Mouse (Mus musculus) midbrain, embryonic 14.5 days (tissue): ENCODE results near the gene Fcgbp. TPM values are rescaled to one million over a fixed set of nuclear protein-coding genes. Genes with fewer than 3 reads are reported as not detected.
A peak's percentile ranks its signal among the peaks of the same experiment; 100 is the strongest.
"Not testable (repeated sequence)": the region's sequence is repeated elsewhere in the genome, so short reads cannot be mapped to it uniquely, and the experiment has no call there.

Experiments used
- ATAC-seq: fragments of 200-750 bp; cut with Nextera tagmentation; 2 replicates; pipeline ENCODE4 v1.8.0; 2017; ENCODE audit warnings: moderate number of reproducible peaks, moderate library complexity; ENCODE audit not compliant: low FRiP score, low TSS enrichment
- DNase-seq: peaks from one replicate; pipeline ENCODE4 v3.0.0-alpha.2; 2015
- H3K27ac ChIP-seq: fragments of 300-500 bp; sonication (generic); replicated peaks from 2 replicates; pipeline ENCODE4 v1.5.1; 2014; ENCODE audit warnings: mild to moderate bottlenecking, low read depth, low read length, moderate library complexity
- H3K27me3 ChIP-seq: fragments of 300-500 bp; sonication (generic); 2 replicates; pipeline ENCODE4 v1.6.1; 2014; ENCODE audit warnings: low read length, control low read depth, mixed read lengths; ENCODE audit not compliant: control insufficient read depth, insufficient read depth
- H3K36me3 ChIP-seq: fragments of 300-500 bp; sonication (generic); 2 replicates; pipeline ENCODE4 v1.6.1; 2014; ENCODE audit warnings: low read length, control low read depth; ENCODE audit not compliant: control insufficient read depth, insufficient read depth
- H3K4me1 ChIP-seq: fragments of 300-500 bp; sonication (generic); 2 replicates; pipeline ENCODE4 v1.6.1; 2014; ENCODE audit warnings: mild to moderate bottlenecking, antibody characterized with exemption, low read length, control low read depth; ENCODE audit not compliant: control insufficient read depth, insufficient read depth
- H3K4me2 ChIP-seq: fragments of 300-500 bp; sonication (generic); 2 replicates; pipeline ENCODE4 v1.6.1; 2014; ENCODE audit warnings: mild to moderate bottlenecking, low read length, moderate library complexity
- H3K4me3 ChIP-seq: fragments of 300-500 bp; sonication (generic); replicated peaks from 2 replicates; pipeline ENCODE4 v1.5.1; 2014; ENCODE audit warnings: low read depth, low read length
- H3K9ac ChIP-seq: fragments of 300-500 bp; sonication (generic); replicated peaks from 2 replicates; pipeline ENCODE4 v1.6.1; 2014; ENCODE audit warnings: mild to moderate bottlenecking, low read length, moderate library complexity
- H3K9me3 ChIP-seq: fragments of 300-500 bp; sonication (generic); 2 replicates; pipeline ENCODE4 v1.6.1; 2016; ENCODE audit warnings: low read length, control low read depth, mixed read lengths; ENCODE audit not compliant: control insufficient read depth
- WGBS: fragments of 180-500 bp; shearing (Covaris S2); extraction: QIAGEN DNeasy Blood & Tissue Kit; methylation state at CpG from one replicate; pipeline ENCODE4 v1.1.7; 2014; 5-methylcytosine and 5-hydroxymethylcytosine counted together
- polyA plus RNA-seq: library from polyadenylated mRNA; unstranded; fragments of >200 nt; fragmentation: Nextera tagmentation; extraction: Ambion mirVana; gene quantifications from 2 replicates; pipeline ENCODE4 v1.2.1, GENCODE M21; 2014

Gene Fcgbp
- polyA plus RNA-seq, 1 experiment from 2014 or later, result 0.25 TPM

DNA sequence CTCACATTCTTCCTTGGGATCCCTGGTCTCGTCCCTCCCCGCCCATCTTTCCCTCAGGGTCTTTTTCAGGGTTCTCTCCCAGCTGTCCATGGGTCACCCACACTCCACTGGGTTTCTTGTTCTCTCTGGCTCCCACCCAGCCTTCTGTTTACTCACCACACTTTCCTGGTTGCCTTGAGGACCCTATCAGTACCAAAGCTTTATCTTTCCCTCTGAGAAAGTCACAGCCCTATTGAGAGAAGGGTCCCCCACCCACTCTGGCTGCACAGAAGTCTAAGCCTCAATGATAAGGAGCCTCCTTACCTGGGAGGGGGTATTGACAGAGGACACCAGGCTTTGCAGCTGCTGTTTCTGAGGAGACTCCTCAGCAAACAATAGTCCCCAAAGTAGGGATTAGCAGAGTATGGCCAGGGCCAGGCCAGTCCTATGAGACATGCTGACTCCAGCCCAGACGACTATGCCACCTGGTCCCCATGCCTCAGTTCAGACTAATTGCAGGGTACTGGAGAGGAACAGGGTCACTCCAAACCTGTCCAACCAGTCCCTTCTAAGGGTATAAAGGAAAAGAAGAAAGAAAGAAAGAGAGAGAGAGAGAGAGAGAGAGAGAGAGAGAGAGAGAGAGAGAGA lies 1.4 kb upstream of the Fcgbp start:
- H3K27me3 ChIP-seq, result no peaks in the 10 kb centered on the region
- no peak overlapping the region for H3K9ac ChIP-seq
- no peak for DNase-seq
- no peak for ATAC-seq
- 29% methylated on average over 3 of the region's 3 CpGs for WGBS
- no peaks in the 10 kb centered on the region for H3K9me3 ChIP-seq
- no peak overlapping the region for H3K4me2 ChIP-seq
- no peaks in the 10 kb centered on the region for H3K4me1 ChIP-seq
- H3K27ac ChIP-seq, result no peak overlapping the region
- H3K36me3 ChIP-seq, result no peaks in the 10 kb centered on the region
- no peak overlapping the region for H3K4me3 ChIP-seq

DNA sequence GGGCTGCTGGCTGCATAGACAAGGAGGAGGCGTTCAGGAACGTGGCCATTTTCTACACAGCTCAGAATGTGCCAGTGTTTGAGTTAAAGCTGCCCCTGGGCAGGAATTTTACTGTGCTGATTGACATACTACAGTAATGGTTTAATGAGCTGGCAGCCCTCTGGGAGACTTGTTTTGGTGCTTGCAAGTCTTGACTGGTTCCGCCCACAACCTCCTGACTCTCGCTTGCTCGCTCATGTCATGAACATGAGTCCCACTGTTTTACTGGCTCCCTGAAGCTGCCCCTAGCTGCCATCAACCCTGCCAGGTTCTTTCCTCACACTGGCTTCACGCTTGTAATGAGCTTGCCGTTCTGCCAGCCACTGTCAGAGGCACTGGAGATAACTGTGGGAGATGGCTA lies 13.2 kb downstream of the Fcgbp start:
- H3K4me3 ChIP-seq, result no peak overlapping the region
- no peaks in the 10 kb centered on the region for H3K36me3 ChIP-seq
- no peaks in the 10 kb centered on the region for H3K9me3 ChIP-seq
- no peak overlapping the region for H3K27ac ChIP-seq
- no peak overlapping the region for H3K4me2 ChIP-seq
- no peak overlapping the region for H3K9ac ChIP-seq
- DNase-seq (peak; percentile 1), ATAC-seq (no peak)
- WGBS, result 78% methylated on average over 7 of the region's 7 CpGs
- H3K27me3 ChIP-seq, result no peaks in the 10 kb centered on the region
- no peaks in the 10 kb centered on the region for H3K4me1 ChIP-seq

DNA sequence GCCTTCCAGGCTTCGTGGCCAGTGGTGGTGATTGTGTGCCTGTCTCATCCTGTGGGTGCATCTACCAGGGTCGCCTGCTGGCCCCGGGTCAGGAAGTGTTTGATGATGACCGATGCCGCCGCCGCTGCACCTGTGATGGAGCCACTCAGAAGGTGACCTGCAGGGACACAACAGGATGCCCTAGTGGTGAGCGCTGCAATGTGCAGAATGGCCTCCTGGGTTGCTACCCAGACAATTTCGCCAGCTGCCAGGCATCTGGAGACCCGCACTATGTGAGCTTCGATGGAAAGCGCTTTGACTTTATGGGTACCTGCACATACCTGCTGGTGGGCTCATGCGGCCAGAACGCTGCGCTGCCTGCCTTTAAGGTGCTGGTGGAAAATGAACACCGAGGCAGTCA lies 15.2 kb downstream of the Fcgbp start:
- ATAC-seq, result no peak
- WGBS, result 85% methylated on average over 16 of the region's 16 CpGs
- no peaks in the 10 kb centered on the region for H3K9me3 ChIP-seq
- no peaks in the 10 kb centered on the region for H3K36me3 ChIP-seq
- H3K4me2 ChIP-seq, result no peak overlapping the region
- H3K27me3 ChIP-seq, result no peaks in the 10 kb centered on the region
- no peak overlapping the region for H3K9ac ChIP-seq
- H3K4me1 ChIP-seq, result no peaks in the 10 kb centered on the region
- H3K4me3 ChIP-seq, result no peak overlapping the region
- H3K27ac ChIP-seq, result no peak overlapping the region
- DNase-seq, result no peak

DNA sequence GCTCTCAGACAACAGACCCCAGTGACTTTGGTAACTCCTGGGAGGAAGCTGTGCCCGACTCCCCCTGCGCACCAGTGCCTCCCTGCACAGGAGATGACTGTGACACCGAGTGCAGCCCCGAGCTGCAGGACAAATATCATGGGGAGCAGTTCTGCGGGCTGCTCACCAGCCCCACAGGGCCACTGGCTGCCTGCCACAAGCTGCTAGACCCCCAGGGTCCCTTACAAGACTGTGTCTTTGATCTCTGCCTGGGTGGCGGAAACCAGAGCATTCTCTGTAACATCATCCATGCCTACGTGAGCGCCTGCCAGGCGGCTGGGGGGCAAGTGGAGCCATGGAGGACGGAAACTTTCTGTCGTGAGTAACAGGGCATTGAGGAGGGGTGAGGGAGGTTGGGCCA lies 22.5 kb downstream of the Fcgbp start:
- DNase-seq (no peak), ATAC-seq (no peak)
- no peak overlapping the region for H3K9ac ChIP-seq
- H3K27me3 ChIP-seq, result no peaks in the 10 kb centered on the region
- 43% methylated on average over 11 of the region's 11 CpGs for WGBS
- H3K4me1 ChIP-seq, result no peaks in the 10 kb centered on the region
- no peak overlapping the region for H3K4me3 ChIP-seq
- no peak overlapping the region for H3K4me2 ChIP-seq
- no peaks in the 10 kb centered on the region for H3K9me3 ChIP-seq
- no peaks in the 10 kb centered on the region for H3K36me3 ChIP-seq
- H3K27ac ChIP-seq, result no peak overlapping the region

DNA sequence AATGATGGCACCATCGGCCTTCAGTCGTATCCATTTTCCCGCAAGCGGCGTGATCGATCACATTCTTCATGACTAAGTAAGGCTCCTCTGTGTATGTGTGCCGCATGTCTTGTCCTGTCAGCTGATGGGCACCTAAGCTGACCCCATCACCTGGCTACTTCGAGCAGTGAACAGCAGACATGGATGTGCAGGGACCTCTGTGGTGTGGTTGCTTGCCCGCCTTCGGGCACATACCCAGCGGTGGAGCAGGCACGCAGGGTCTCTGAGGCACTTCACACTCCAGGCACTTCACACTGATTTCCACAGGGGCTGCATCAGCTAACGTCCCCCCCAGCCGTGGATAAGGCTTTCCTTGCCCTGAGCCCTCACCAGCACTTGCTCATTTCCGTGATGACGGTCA lies 28.1 kb downstream of the Fcgbp start:
- 94% methylated on average over 16 of the region's 16 CpGs for WGBS

DNA sequence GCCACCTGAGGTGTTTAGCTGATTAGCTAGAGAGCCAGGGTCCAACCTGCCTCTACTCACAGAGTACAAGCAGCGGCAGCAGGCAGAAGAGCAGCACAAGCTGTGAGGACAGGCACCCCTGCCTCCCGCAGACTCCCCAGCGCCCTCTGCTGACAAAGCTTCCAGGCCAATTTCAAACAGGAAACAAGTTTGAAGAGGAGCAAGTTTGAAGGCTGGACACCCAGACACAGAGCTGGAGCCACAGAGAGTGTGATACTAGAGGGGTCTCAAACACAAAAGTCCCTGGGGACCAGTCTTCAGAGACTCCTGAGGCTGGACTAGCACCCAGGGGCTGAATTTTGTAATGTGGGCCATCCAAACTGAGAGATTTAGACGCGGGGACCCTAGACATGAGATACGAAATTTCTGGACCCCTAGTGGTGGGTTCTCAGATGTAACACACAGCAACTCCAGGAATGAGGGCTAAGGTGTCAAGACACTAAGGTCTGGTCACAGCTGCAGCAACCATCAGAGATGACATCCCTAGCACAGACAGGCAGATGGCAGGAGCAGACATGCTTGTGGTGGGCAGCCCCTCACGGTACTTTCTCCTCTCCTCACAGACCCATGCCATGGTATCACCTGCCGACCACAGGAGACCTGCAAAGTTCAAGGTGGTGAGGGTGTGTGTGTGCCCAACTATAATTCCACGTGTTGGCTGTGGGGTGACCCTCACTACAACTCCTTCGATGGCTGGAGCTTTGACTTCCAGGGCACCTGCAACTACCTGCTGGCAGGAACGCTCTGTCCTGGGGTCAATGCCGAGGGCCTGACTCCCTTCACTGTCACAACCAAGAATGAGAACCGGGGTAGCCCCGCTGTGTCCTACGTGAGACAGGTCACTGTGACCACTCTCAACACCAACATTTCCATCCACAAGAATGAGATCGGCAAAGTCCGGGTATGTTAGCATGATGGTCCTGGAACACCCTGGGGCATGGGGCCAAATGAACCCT lies 29.9 kb downstream of the Fcgbp start:
- Histone ChIP-seq H3K9me3 (peaks cover 7% of the 10 kb centered on the region; the same call in 1 of the 2 replicates), H3K27ac (no peak overlapping the region), H3K4me2 (no peak overlapping the region), H3K36me3 (no peaks in the 10 kb centered on the region), H3K9ac (no peak overlapping the region), H3K27me3 (no peaks in the 10 kb centered on the region), H3K4me1 (no peaks in the 10 kb centered on the region), H3K4me3 (no peak overlapping the region)
- DNase-seq (peak; percentile 2), ATAC-seq (no peak)
- WGBS, result 65% methylated on average over 17 of the region's 17 CpGs

More for the DNA sequence above, 28.1 kb downstream of the Fcgbp start:
- no peak for ATAC-seq
- H3K9ac ChIP-seq, result no peak overlapping the region
- H3K4me2 ChIP-seq, result no peak overlapping the region
- no peak overlapping the region for H3K27ac ChIP-seq
- no peak overlapping the region for H3K4me3 ChIP-seq
- no peaks in the 10 kb centered on the region for H3K36me3 ChIP-seq
- no peaks in the 10 kb centered on the region for H3K4me1 ChIP-seq
- no peaks in the 10 kb centered on the region for H3K27me3 ChIP-seq
- no peak for DNase-seq
- peaks cover 7% of the 10 kb centered on the region; the same call in 1 of the 2 replicates for H3K9me3 ChIP-seq

DNA sequence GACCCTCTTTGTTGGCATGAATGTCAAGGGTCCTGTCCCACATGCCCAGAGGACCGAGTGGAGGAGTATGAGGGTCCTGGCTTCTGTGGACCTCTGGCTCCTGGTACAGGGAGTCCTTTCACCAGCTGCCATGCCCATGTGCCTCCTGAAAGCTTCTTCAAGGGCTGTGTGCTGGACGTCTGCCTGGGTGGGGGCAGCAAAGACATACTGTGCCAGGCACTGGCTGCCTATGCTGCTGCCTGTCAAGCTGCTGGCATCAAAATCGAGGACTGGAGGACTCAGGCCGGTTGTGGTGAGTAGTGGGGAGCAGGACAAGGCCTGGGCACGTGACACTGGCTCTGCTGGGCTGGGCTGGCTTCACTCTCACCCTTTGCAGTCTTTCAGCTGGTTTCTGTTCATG lies 31.9 kb downstream of the Fcgbp start:
- not testable (repeated sequence) for H3K27me3 ChIP-seq, H3K4me1 ChIP-seq, H3K4me2 ChIP-seq, H3K36me3 ChIP-seq, ATAC-seq, H3K9me3 ChIP-seq, H3K9ac ChIP-seq, H3K27ac ChIP-seq, H3K4me3 ChIP-seq, DNase-seq
- WGBS, result 55% methylated on average over 5 of the region's 5 CpGs

DNA sequence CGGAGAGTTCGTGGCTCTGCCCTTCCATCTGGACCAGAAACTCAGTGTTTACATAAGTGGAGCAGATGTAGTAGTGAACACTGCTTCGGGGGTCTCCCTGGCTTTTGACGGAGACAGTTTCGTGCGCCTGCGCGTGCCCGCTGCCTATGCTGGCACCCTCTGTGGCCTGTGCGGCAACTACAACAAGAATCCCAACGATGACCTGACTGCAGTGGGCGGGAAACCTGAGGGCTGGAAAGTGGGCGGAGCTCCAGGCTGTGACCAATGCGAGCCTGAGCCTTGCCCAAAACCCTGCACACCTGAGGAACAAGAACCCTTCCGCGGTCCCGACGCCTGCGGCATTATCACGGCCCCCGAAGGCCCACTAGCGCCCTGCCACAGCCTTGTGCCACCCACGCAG lies 33.6 kb downstream of the Fcgbp start:
- no peak overlapping the region for H3K27ac ChIP-seq
- H3K9me3 ChIP-seq, result no peaks in the 10 kb centered on the region
- H3K4me1 ChIP-seq, result no peaks in the 10 kb centered on the region
- DNase-seq (peak; percentile 52), ATAC-seq (no peak)
- H3K36me3 ChIP-seq, result no peaks in the 10 kb centered on the region
- H3K9ac ChIP-seq, result no peak overlapping the region
- 10% methylated on average over 23 of the region's 23 CpGs for WGBS
- no peaks in the 10 kb centered on the region for H3K27me3 ChIP-seq
- 0 out of 2 replicates have a peak overlapping the region, but pooled peaks have one; percentile 15 for H3K4me3 ChIP-seq
- H3K4me2 ChIP-seq, result peak overlapping the region; percentile 45
